Mouse (Mus musculus) ES-Bruce4 (cell line): Measurements from ENCODE around the gene Mad1l1.

Experiments
- CTCF ChIP-seq: IDR thresholded peaks from one replicate; pipeline ENCODE4 v1.8.1; 2011; ENCODE audit warnings: low read depth, low read length
- EP300 ChIP-seq: IDR thresholded peaks from 2 replicates; pipeline ENCODE4 v1.6.1; 2011; ENCODE audit warnings: low read depth, low read length; ENCODE audit not compliant: insufficient read depth
- POLR2A ChIP-seq: IDR thresholded peaks from one replicate; pipeline ENCODE4 v1.8.1; 2011; ENCODE audit warnings: low read length; ENCODE audit not compliant: insufficient read depth

- TF ChIP-seq CTCF (peak; percentile 92), POLR2A (no peak), EP300 (no peak)
These were observed 181.1 kb downstream of the Mad1l1 start for GRCm38 (mm10) chr5:140140214-140140613.
